Mouse (Mus musculus) heart, postnatal 4 days (tissue): Measurements from ENCODE around the gene Zfp637. TPM values are rescaled to one million over a fixed set of nuclear protein-coding genes. Genes with fewer than 3 reads are reported as not detected.
"Not testable (repeated sequence)": the region's sequence is repeated elsewhere in the genome, so short reads cannot be mapped to it uniquely, and the experiment has no call there.

Experiments
- DNase-seq: peaks from one replicate; pipeline ENCODE4 v3.0.0; 2021
- total RNA-seq, 2 experiments: library from RNA; stranded (reverse); gene quantifications; 2 replicates each; pipeline ENCODE4 v1.2.3; 2021

Gene Zfp637
- total RNA-seq = 10 to 100 TPM; 35.4 to 37.0 TPM

- DNase-seq = peak; percentile 94
Observed at GRCm38 (mm10) chr6:117840686-117841510, at the start of gene Zfp637. Gene Zfp637 (plus strand): TSS chr6:117841180.

- DNase-seq = no peak
Observed at GRCm38 (mm10) chr6:117795251-117795650, 45.7 kb upstream of the Zfp637 start.

- DNase-seq = no peak
Observed at GRCm38 (mm10) chr6:117800824-117801223, 40.2 kb upstream of the Zfp637 start.

- no peak for DNase-seq
Observed at GRCm38 (mm10) chr6:117801801-117802200, 39.2 kb upstream of the Zfp637 start.

GRCm38 (mm10) chr6:117807756-117808155 lies 33.2 kb upstream of the Zfp637 start:
- peak; percentile 18 for DNase-seq

GRCm38 (mm10) chr6:117809816-117810215 lies 31.2 kb upstream of the Zfp637 start:
- no peak for DNase-seq

- DNase-seq = no peak
Observed at GRCm38 (mm10) chr6:117810717-117811116, 30.3 kb upstream of the Zfp637 start.

GRCm38 (mm10) chr6:117811256-117811655 lies 29.7 kb upstream of the Zfp637 start:
- no peak for DNase-seq

- no peak for DNase-seq
Observed at GRCm38 (mm10) chr6:117814681-117815080, 26.3 kb upstream of the Zfp637 start.

- no peak for DNase-seq
Observed at GRCm38 (mm10) chr6:117817108-117817541, 23.9 kb upstream of the Zfp637 start.

GRCm38 (mm10) chr6:117820327-117820726 lies 20.7 kb upstream of the Zfp637 start:
- no peak for DNase-seq

- peak; percentile 82 for DNase-seq
Observed at GRCm38 (mm10) chr6:117825369-117825768, 15.6 kb upstream of the Zfp637 start.

- peak; percentile 81 for DNase-seq
Observed at GRCm38 (mm10) chr6:117828273-117828672, 12.7 kb upstream of the Zfp637 start.

- no peak for DNase-seq
Observed at GRCm38 (mm10) chr6:117841511-117841955, 553 bp downstream of the Zfp637 start.

- DNase-seq = no peak
Observed at GRCm38 (mm10) chr6:117844597-117844996, 3.6 kb downstream of the Zfp637 start.

GRCm38 (mm10) chr6:117846671-117847070 lies 5.7 kb downstream of the Zfp637 start:
- not testable (repeated sequence) for DNase-seq

GRCm38 (mm10) chr6:117847772-117848171 lies 6.8 kb downstream of the Zfp637 start:
- no peak for DNase-seq

GRCm38 (mm10) chr6:117848577-117848976 lies 7.6 kb downstream of the Zfp637 start:
- no peak for DNase-seq

- DNase-seq = no peak
Observed at GRCm38 (mm10) chr6:117851747-117852146, 10.8 kb downstream of the Zfp637 start.

- DNase-seq = no peak
Observed at GRCm38 (mm10) chr6:117857990-117858389, 17.0 kb downstream of the Zfp637 start.

- no peak for DNase-seq
Observed at GRCm38 (mm10) chr6:117861848-117862247, 20.9 kb downstream of the Zfp637 start, which contains the start of gene Zfp239. Gene Zfp239 (plus strand): TSS chr6:117862100.

GRCm38 (mm10) chr6:117862465-117862864 lies 21.5 kb downstream of the Zfp637 start:
- no peak for DNase-seq

GRCm38 (mm10) chr6:117862899-117863620 lies 22.1 kb downstream of the Zfp637 start:
- peak; percentile 47 for DNase-seq
